21 mouse cellular contexts compared by ENCODE assay signal in the genomic region with DNA sequence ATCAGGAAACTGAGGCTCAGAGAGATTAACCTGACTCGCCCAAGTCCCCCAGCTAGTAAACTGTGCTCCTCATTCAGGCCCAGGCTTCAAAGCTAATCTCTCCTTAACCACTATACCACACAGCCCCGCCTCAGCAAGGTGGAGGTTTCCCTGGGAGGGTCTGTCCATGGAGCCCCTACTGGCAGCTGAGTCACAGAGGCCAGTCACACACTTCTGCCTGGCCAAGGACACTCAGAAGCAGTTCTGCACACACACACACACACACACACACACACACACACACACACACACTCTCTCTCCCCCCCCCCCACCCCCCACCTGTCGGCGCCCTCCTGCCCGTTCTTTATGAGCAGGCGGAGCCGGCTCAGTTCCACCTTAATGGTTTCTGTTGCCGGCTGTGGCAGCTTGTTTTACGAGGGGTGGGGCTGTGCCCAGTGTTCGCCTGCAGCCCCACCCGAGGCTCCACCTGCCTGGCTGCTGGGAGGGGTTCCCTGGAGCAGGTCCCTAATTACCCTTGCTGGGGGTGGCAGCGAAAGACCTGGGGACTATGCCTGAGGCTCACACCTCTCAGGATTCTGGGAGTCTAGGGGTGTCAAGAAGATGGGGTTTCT. TPM values are rescaled to one million over a fixed set of nuclear protein-coding genes. Genes with fewer than 3 reads are reported as not detected.
A peak's percentile ranks its signal among the peaks of the same experiment; 100 is the strongest.
DNase-seq lines count a peak whose midpoint lies in the region; ATAC-seq and TF ChIP-seq lines count a peak whose summit lies in the region.
"Had no signal": no experiment of that assay in that cellular context is flagged by ENCODE, and none has a peak within 500 bp of the region (broad histone marks: within the 10 kb centered on the region; RNA-seq: fewer than 3 reads in every experiment).

No protein-coding gene starts in this region.

- peak; percentile 62 for ATAC-seq in embryonic facial prominence, embryonic 14.5 days (ENCODE audit: low read depth)
- peak; percentile 59; the same call in 1 of the 2 replicates for ATAC-seq in lung, embryonic 16.5 days (ENCODE audit: low read depth)
- ATAC-seq in stomach, postnatal 0 days (ENCODE audit: low FRiP score, low TSS enrichment), result peak; percentile 62
- ATAC-seq in inflammation-experienced regulatory T-cells, adult 6 months, result no peak
- ATAC-seq: forebrain, embryonic 13.5 days; hindbrain, embryonic 16.5 days had no signal

- no peak for TF ChIP-seq CTCF in stomach, postnatal 0 days (IDR thresholded peaks at IDR 0.05; ENCODE audit: low read depth)

- peaks cover 5% of the 10 kb centered on the region; the same call in 1 of the 2 replicates for H3K4me1 ChIP-seq in embryonic facial prominence, embryonic 14.5 days (ENCODE audit: control insufficient read depth, insufficient read depth, low read length)
- peaks cover 27% of the 10 kb centered on the region for H3K4me1 ChIP-seq in embryonic facial prominence, embryonic 10.5 days
- no peaks in the 10 kb centered on the region for H3K4me1 ChIP-seq in lung, embryonic 16.5 days (replicated peaks; ENCODE audit: control insufficient read depth, insufficient read depth, low read length)
- H3K4me1 ChIP-seq in stomach, postnatal 0 days (replicated peaks; ENCODE audit: control insufficient read depth, insufficient read depth), result no peaks in the 10 kb centered on the region
- H3K4me1 ChIP-seq: forebrain, embryonic 13.5 days; heart, embryonic 12.5 days; liver, embryonic 15.5 days; midbrain, embryonic 12.5 days had no signal

- no peaks in the 10 kb centered on the region for H3K27me3 ChIP-seq in embryonic facial prominence, embryonic 14.5 days (replicated peaks; ENCODE audit: control insufficient read depth, insufficient read depth, low read length)
- no peaks in the 10 kb centered on the region for H3K27me3 ChIP-seq in embryonic facial prominence, embryonic 10.5 days (replicated peaks; ENCODE audit: low read depth, poor library complexity, severe bottlenecking)
- H3K27me3 ChIP-seq in lung, embryonic 16.5 days (ENCODE audit: control insufficient read depth, insufficient read depth, low read depth, low read length), result no peaks in the 10 kb centered on the region
- H3K27me3 ChIP-seq in stomach, postnatal 0 days (ENCODE audit: control insufficient read depth, insufficient read depth, low read length), result no peaks in the 10 kb centered on the region

- no peaks in the 10 kb centered on the region for H3K9me3 ChIP-seq in embryonic facial prominence, embryonic 14.5 days (ENCODE audit: control insufficient read depth, low read length)
- H3K9me3 ChIP-seq in embryonic facial prominence, embryonic 10.5 days, result no peaks in the 10 kb centered on the region
- no peaks in the 10 kb centered on the region for H3K9me3 ChIP-seq in lung, embryonic 16.5 days (ENCODE audit: control insufficient read depth, low read length)
- no peaks in the 10 kb centered on the region for H3K9me3 ChIP-seq in stomach, postnatal 0 days (ENCODE audit: control insufficient read depth, low read length)
- H3K9me3 ChIP-seq: forebrain, embryonic 13.5 days; heart, embryonic 12.5 days; liver, embryonic 15.5 days; midbrain, embryonic 12.5 days; neural tube, embryonic 13.5 days had no signal

- no peak overlapping the region for H3K27ac ChIP-seq in embryonic facial prominence, embryonic 14.5 days (replicated peaks; ENCODE audit: low read depth, low read length)
- no peak overlapping the region for H3K27ac ChIP-seq in embryonic facial prominence, embryonic 10.5 days (replicated peaks)
- no peak overlapping the region for H3K27ac ChIP-seq in lung, embryonic 16.5 days (ENCODE audit: low read length)
- H3K27ac ChIP-seq in stomach, postnatal 0 days (replicated peaks), result no peak overlapping the region
- H3K27ac ChIP-seq: forebrain, embryonic 13.5 days; layer of hippocampus, adult 2 months; left cerebral cortex, adult 2 months; liver, embryonic 15.5 days; macrophage; midbrain, embryonic 12.5 days; neural tube, embryonic 13.5 days had no signal

- H3K36me3 ChIP-seq in embryonic facial prominence, embryonic 14.5 days (ENCODE audit: control insufficient read depth, insufficient read depth, low read length), result no peaks in the 10 kb centered on the region
- no peaks in the 10 kb centered on the region for H3K36me3 ChIP-seq in embryonic facial prominence, embryonic 10.5 days (replicated peaks)
- H3K36me3 ChIP-seq in lung, embryonic 16.5 days (ENCODE audit: control insufficient read depth, insufficient read depth, low read length), result no peaks in the 10 kb centered on the region
- H3K36me3 ChIP-seq in stomach, postnatal 0 days (ENCODE audit: control insufficient read depth, insufficient read depth, low read length), result no peaks in the 10 kb centered on the region
- H3K36me3 ChIP-seq: heart, embryonic 12.5 days; liver, embryonic 15.5 days; midbrain, embryonic 12.5 days; neural tube, embryonic 13.5 days had no signal

- no peak overlapping the region for H3K4me3 ChIP-seq in embryonic facial prominence, embryonic 14.5 days (ENCODE audit: low read depth, low read length)
- no peak overlapping the region for H3K4me3 ChIP-seq in embryonic facial prominence, embryonic 10.5 days
- no peak overlapping the region for H3K4me3 ChIP-seq in lung, embryonic 16.5 days (ENCODE audit: low read length)
- H3K4me3 ChIP-seq in stomach, postnatal 0 days (ENCODE audit: low read depth, low read length), result no peak overlapping the region
- H3K4me3 ChIP-seq: forebrain, embryonic 13.5 days; heart, embryonic 12.5 days; layer of hippocampus, adult 2 months; left cerebral cortex, adult 2 months; liver, embryonic 15.5 days; midbrain, embryonic 12.5 days; neural tube, embryonic 13.5 days had no signal

- no peak for TF ChIP-seq EP300 in stomach, postnatal 0 days (optimal IDR thresholded peaks at IDR 0.05)

- peak; percentile 43 for DNase-seq in embryonic facial prominence, embryonic 14.5 days (ENCODE audit: low spot score)
- DNase-seq in embryonic facial prominence, embryonic 10.5 days (ENCODE audit: low spot score), result no peak
- DNase-seq in lung, postnatal 4 days, result no peak
- peak; percentile 48 to 69 for DNase-seq in kidney, postnatal 4 days
- peak; percentile 59 for DNase-seq in stomach, postnatal 0 days (ENCODE audit: low spot score)
- no peak for DNase-seq in left cerebral cortex, adult 11 months (ENCODE audit: low spot score)
- DNase-seq: adrenal gland, adult 8-10 months; cerebellum, postnatal 10 days; gastrocnemius, postnatal 25 days; right cerebral cortex, postnatal 25 days had no signal

- H3K4me2 ChIP-seq in embryonic facial prominence, embryonic 14.5 days (ENCODE audit: low read depth, low read length), result no peak overlapping the region
- H3K4me2 ChIP-seq in lung, embryonic 16.5 days (ENCODE audit: low read depth, low read length), result no peak overlapping the region
- no peak overlapping the region for H3K4me2 ChIP-seq in stomach, postnatal 0 days (replicated peaks; ENCODE audit: low read depth)
- H3K4me2 ChIP-seq: forebrain, embryonic 13.5 days; heart, embryonic 12.5 days; liver, embryonic 15.5 days; midbrain, embryonic 12.5 days; neural tube, embryonic 13.5 days had no signal

- WGBS in embryonic facial prominence, embryonic 14.5 days, result 37% methylated on average over 10 of the region's 12 CpGs
- WGBS in embryonic facial prominence, embryonic 10.5 days, result 53% methylated on average over 12 of the region's 12 CpGs
- WGBS in lung, embryonic 16.5 days, result 27% methylated on average over 10 of the region's 12 CpGs
- 16% methylated on average over 12 of the region's 12 CpGs for WGBS in stomach, postnatal 0 days

- H3K9ac ChIP-seq in embryonic facial prominence, embryonic 14.5 days (ENCODE audit: low read depth, low read length), result no peak overlapping the region
- H3K9ac ChIP-seq in lung, embryonic 16.5 days (ENCODE audit: low read length), result no peak overlapping the region
- H3K9ac ChIP-seq in stomach, postnatal 0 days (ENCODE audit: low read length), result no peak overlapping the region
- H3K9ac ChIP-seq: forebrain, embryonic 13.5 days; heart, embryonic 12.5 days; liver, embryonic 15.5 days; midbrain, embryonic 12.5 days; neural tube, embryonic 13.5 days had no signal

RNA-seq across cellular contexts. Expression of a gene that starts 8.7 kb away (rescaled TPM):
- polyA plus RNA-seq in embryonic facial prominence, embryonic 14.5 days (2014; fragmentation: Nextera tagmentation; extraction: Ambion mirVana), result 1.4 and 1.6 TPM in 2 replicates
- polyA plus RNA-seq in embryonic facial prominence, embryonic 10.5 days (2016; fragmentation: Nextera tagmentation; extraction: Ambion mirVana), result 0.21 and 0.26 TPM in 2 replicates
- 0.77 and 1.2 TPM in 2 replicates for polyA plus RNA-seq in lung, embryonic 16.5 days (2015; fragmentation: Nextera tagmentation; extraction: Ambion mirVana)
- polyA plus RNA-seq in stomach, postnatal 0 days (2015; fragmentation: Nextera tagmentation; extraction: Ambion mirVana), result 1.9 and 2.6 TPM in 2 replicates
- not detected for polyA plus RNA-seq in inflammation-experienced regulatory T-cells, adult 6 months (2017; shearing (Covaris generic))
- polyA plus RNA-seq: forebrain, embryonic 13.5 days; heart, embryonic 12.5 days; hindbrain, embryonic 16.5 days; liver, embryonic 15.5 days; macrophage; midbrain, embryonic 12.5 days; neural tube, embryonic 13.5 days had no signal

RNA-seq across cellular contexts. Expression of a gene that starts 34.4 kb away (rescaled TPM):
- 39.9 and 46.1 TPM in 2 replicates for polyA plus RNA-seq in embryonic facial prominence, embryonic 14.5 days (2014; fragmentation: Nextera tagmentation; extraction: Ambion mirVana)
- 67.7 and 69.1 TPM in 2 replicates for polyA plus RNA-seq in embryonic facial prominence, embryonic 10.5 days (2016; fragmentation: Nextera tagmentation; extraction: Ambion mirVana)
- polyA plus RNA-seq in lung, embryonic 16.5 days (2015; fragmentation: Nextera tagmentation; extraction: Ambion mirVana), result 26.6 and 27.2 TPM in 2 replicates
- 26.5 and 27.9 TPM in 2 replicates for polyA plus RNA-seq in stomach, postnatal 0 days (2015; fragmentation: Nextera tagmentation; extraction: Ambion mirVana)
- polyA plus RNA-seq in inflammation-experienced regulatory T-cells, adult 6 months (2017; shearing (Covaris generic)), result 10 to 100 TPM; 11.3 to 29.0 (median 11.9) TPM

RNA-seq across cellular contexts. Expression of a gene that starts 44.4 kb away (rescaled TPM):
- not detected in 2 replicates for polyA plus RNA-seq in embryonic facial prominence, embryonic 14.5 days (2014; fragmentation: Nextera tagmentation; extraction: Ambion mirVana)
- not detected in 2 replicates for polyA plus RNA-seq in embryonic facial prominence, embryonic 10.5 days (2016; fragmentation: Nextera tagmentation; extraction: Ambion mirVana)
- 0.15 and 0.47 TPM in 2 replicates for polyA plus RNA-seq in lung, embryonic 16.5 days (2015; fragmentation: Nextera tagmentation; extraction: Ambion mirVana)
- 0.23 and 0.39 TPM in 2 replicates for polyA plus RNA-seq in stomach, postnatal 0 days (2015; fragmentation: Nextera tagmentation; extraction: Ambion mirVana)
- polyA plus RNA-seq in inflammation-experienced regulatory T-cells, adult 6 months (2017; shearing (Covaris generic)), result not detected
- polyA plus RNA-seq: forebrain, embryonic 13.5 days; heart, embryonic 12.5 days; hindbrain, embryonic 16.5 days; midbrain, embryonic 12.5 days; neural tube, embryonic 13.5 days had no signal

RNA-seq across cellular contexts. Expression of a gene that starts 49.4 kb away (rescaled TPM):
- 72.3 and 82.1 TPM in 2 replicates for polyA plus RNA-seq in embryonic facial prominence, embryonic 14.5 days (2014; fragmentation: Nextera tagmentation; extraction: Ambion mirVana)
- 73.7 and 74.9 TPM in 2 replicates for polyA plus RNA-seq in embryonic facial prominence, embryonic 10.5 days (2016; fragmentation: Nextera tagmentation; extraction: Ambion mirVana)
- polyA plus RNA-seq in lung, embryonic 16.5 days (2015; fragmentation: Nextera tagmentation; extraction: Ambion mirVana), result 81.8 and 84.8 TPM in 2 replicates
- polyA plus RNA-seq in stomach, postnatal 0 days (2015; fragmentation: Nextera tagmentation; extraction: Ambion mirVana), result 36.2 and 38.7 TPM in 2 replicates
- polyA plus RNA-seq in inflammation-experienced regulatory T-cells, adult 6 months (2017; shearing (Covaris generic)), result 10 to 100 TPM; 55.1 to 70.1 (median 57.5) TPM

RNA-seq across cellular contexts. Expression of a gene that starts 54.9 kb away (rescaled TPM):
- 20.4 and 24.1 TPM in 2 replicates for polyA plus RNA-seq in embryonic facial prominence, embryonic 14.5 days (2014; fragmentation: Nextera tagmentation; extraction: Ambion mirVana)
- 3.0 and 3.2 TPM in 2 replicates for polyA plus RNA-seq in embryonic facial prominence, embryonic 10.5 days (2016; fragmentation: Nextera tagmentation; extraction: Ambion mirVana)
- 8.9 and 12.1 TPM in 2 replicates for polyA plus RNA-seq in lung, embryonic 16.5 days (2015; fragmentation: Nextera tagmentation; extraction: Ambion mirVana)
- 15.0 and 17.1 TPM in 2 replicates for polyA plus RNA-seq in stomach, postnatal 0 days (2015; fragmentation: Nextera tagmentation; extraction: Ambion mirVana)
- polyA plus RNA-seq in inflammation-experienced regulatory T-cells, adult 6 months (2017; shearing (Covaris generic)), result 1 to 10 TPM; 4.0 to 9.6 (median 7.6) TPM

Comparison
In these comparisons a context has a peak if more than half of its experiments do, and no peak if none do; other contexts are left out.
1. DNase-seq: peak in embryonic facial prominence, embryonic 14.5 days (single experiment), kidney, postnatal 4 days (2 of 2) and stomach, postnatal 0 days (single experiment); none in embryonic facial prominence, embryonic 10.5 days (single experiment), lung, postnatal 4 days (0 of 2) and left cerebral cortex, adult 11 months (single experiment).